Mouse (Mus musculus) T-helper 1 cell (primary cell): ENCODE data around the gene Wnk2.
"Not testable (repeated sequence)": the region's sequence is repeated elsewhere in the genome, so short reads cannot be mapped to it uniquely, and the experiment has no call there.

Experiments
- in situ Hi-C: fragments of 300-600 bp; cut with MboI, MseI; formaldehyde crosslinking; loops from one replicate; pipeline ENCODE4 v1.15.1; 2025; ENCODE audit warnings: high pct_unique_total_duplicates

Gene Wnk2

DNA sequence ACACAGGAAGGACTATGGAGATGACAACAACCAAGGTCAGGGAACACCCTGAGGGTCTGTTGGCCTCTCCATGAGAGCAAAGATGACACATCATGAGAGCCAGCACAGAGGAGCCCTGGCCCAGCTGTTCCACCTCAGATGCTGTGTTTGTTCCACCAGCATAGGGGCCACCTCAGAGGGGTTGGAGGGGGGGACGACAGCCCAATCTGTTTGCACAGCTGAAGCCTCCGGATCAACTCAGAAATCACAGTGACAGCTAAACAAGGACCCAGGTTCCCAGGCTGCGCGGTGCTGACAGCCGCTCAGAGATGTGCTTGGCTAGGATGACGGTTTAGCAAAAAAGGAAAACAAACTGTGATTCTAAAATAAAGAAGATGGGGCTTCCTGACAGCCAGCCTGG is 53.1 kb downstream of the Wnk2 start:
- in situ Hi-C loops = no loop called here

DNA sequence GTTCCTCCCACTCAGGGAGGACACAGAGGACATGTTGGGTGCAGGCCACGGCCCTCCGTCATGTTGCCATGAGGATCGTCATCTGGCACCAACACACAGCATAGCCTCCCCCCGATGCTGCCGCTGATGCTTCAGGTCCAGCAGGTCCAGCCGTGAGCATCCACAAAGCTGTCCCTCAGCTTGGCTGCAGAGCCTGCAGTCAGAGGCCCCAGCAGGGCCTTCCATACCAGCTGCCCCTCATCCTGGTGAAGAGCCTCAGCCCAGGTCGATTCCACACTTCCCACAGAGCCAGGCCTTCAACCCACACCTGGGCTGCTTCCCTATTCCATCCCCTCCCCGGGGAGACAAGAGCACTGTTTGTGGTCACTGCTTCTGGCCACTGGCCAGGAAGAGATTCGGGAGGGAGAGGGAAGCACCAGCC is 54.3 kb downstream of the Wnk2 start:
- in situ Hi-C loops = no loop called here

DNA sequence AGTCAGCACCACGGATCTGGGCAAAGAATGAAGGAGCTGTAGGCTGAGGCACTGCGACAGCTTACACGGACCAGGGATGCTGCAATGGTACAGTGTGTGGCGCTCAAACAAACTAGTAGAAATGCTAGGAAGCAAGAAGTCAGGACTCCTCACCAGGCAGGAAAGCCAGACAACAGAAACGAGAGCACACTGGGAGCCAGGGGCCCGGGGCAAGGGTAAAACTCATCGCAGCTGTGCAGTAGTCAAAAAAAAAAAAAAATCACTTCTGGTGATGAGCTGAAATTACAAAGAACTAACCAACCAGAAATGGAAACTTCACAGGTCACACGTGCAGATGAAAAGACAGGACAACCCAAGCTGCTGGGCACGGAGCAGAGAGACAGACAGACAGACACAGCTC is 55.2 kb downstream of the Wnk2 start:
- in situ Hi-C loops = no loop called here

DNA sequence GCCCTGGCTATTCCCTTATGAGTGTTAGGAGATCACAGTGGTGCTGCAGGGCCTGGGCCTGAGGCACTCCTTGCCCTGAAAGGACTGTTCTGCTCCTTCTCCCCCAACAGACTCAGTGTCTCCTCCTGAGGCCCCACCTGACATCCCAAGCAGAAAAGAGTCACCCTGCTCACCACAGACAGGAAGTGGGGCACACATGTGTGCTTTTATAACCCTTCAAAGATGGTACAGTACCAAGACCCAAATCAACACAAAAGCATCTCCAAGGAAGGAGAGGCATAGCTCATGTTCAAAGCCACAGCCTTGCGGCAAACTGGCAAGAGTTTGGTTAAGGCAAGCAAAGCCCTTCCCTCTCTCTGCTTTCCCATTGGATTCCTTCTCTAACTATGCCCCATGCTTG is 57.6 kb downstream of the Wnk2 start:
- in situ Hi-C loops = no loop called here

DNA sequence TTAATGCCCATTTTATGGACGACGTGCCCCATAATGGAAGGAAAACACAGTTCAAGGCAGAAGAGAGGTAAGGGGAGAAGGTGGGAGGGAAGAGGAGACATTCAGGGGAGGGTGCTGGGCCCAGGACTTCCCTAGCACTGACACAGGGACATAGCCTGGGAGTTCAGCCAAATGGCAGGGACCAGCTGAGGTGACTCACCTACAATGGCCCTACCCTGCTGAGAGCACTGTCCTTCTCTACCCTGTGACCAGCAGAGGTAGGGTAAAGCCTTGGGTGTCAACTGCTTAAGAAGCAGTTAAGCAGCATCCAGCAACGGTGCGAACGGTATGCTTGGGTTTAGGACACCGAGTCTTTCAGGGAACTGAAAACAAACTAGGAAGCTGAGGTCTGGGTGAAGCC is 58.9 kb downstream of the Wnk2 start:
- in situ Hi-C loops = no loop called here

DNA sequence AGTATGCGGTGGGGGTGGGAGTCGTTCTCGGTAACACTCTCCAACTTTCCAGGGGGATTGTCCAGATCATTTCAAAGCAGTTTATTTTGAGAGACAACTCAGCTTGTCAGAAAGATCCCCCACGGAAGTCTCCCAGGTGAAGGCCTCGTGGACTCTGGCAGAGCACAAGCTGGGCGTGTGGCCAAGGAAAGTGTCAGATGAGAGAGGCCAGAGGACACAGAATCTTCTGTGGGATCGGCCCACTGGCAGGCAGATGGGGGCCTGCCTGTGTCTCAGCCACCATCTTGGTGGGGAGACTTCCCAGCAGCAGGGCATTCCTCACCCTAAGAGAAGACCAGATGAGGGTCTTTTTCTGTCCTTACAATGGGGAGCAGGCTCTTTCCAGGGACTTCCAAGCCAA is 60.4 kb downstream of the Wnk2 start:
- in situ Hi-C loops = no loop called here

DNA sequence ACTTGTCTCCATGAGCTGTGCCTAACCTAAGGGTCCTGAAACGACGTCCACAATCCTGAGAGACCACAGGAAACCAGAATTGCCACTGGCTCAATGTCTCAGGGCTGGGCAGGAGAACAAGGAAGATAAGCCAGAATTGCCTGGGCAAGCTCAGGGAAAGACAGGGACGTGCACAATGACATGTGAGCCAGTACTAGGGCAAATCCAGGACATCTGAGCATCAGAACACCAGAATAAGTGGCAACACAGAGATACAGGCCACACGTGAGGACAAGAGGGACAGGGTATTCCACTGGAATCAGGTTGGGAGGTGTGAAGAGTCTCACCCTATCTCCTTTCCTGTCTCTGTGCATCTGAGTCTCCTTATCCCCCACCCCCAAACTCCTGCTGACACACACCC is 61.4 kb downstream of the Wnk2 start:
- in situ Hi-C loops = no loop called here

DNA sequence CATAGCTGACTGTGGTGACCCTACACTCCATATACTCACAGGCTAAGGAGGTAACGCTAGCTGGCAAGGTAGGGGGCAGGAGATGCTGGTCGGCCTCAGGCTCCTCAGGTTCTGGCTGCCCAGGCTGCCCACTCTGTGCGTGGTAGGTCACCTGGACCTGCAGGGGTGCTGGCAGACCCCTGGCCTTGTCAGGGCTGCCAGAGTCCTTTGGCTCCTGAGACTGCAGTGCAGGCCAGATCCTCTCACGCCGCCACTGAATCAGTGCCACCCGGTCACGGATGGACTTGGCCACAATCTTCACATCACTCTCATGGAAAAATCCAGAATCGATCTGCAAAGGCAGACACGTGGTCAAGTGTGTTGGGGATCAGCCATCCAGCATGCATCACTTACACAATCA is 62.6 kb downstream of the Wnk2 start:
- in situ Hi-C loops = no loop called here

DNA sequence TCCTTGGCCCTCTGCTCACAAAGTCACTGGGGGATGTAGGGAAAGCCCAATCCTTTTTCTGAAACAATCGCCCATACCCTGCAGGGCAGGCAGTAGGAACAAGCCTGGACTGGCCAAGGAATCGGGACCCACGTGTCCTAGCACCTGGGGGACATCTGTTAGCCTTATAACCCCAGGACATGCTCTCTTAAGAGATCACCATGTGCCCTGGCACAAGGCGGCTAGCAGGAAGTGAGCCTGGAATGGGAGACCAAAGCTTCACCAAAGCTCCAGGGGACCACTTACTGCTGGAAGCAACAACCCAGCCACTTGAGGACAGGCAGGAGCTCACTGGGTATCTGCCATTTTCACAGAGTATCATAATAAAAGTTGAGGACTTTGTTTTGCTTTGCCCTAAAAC is 63.0 kb downstream of the Wnk2 start:
- in situ Hi-C loops = no loop called here

DNA sequence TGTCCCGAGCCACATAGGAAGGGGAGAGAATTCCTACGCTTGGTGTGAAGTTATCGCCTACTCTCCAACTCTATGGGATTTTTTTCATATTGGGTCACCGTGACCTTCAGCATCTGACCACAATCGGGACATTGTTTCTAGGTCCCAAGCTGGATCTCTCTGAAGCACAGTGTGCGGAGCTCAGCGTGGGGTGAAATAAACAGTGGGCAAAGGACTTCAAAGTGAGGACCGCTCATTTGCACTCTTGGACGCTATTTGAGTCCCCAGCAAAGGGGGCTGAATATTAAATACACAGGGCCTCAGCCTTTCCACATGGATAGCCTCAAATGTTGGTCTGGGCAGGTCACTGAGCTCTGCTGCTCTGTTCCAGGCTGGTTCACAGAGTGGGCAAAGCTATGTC is 63.9 kb downstream of the Wnk2 start:
- in situ Hi-C loops = no loop called here

DNA sequence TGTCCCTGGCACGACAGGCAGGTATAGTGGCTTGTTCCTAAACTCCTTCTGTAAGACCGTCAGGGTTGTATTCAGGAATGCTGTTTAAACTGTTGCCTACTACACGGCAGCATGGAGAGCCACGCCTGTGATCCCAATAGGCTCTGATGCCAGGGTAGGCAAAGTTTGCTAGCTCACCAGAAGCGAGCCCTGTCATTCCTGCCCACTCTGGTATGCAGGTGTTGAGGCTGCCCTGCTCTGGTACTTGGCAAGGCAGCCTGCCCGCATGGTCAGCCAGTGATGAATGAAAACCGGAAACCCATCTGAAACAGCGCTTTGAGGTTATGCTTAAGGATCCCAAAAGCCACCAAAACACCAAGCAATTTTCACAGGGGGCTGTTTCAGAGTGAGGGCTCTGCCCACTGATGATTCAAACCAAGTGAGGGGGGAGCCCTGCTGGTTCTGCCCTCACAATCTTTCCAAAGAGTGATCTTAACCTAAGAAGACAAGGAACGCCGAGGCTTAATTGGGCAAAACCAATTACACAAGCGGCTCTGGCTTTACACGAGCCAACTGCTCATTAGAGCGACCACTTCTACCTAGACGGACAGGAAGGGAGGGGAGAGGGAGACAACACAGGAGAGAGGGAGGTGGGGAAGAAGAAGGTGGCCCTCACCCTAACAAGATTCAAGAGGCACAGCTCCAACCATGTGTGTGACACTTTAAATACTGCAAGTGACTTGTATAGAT is 65.5 kb downstream of the Wnk2 start:
- in situ Hi-C loops = no loop called here

DNA sequence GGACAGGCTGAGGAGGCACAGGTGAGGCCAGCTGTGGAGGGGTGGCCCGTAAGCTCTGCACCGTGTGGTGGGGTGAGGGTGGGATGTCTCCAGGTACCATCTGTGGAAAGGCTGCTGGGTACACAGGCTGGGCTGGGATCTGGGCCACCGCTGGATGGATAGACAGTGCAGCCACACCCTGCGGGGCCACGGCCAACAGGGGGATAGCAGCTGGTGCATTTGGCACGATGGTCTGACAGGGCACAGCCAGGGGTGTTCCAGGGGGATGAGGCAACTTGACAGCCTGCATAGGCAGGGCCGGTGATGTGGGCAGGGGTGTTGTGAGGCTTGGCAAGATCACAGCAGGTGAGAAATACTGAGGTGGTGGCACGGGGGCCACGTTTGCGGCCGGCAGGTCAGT is 71.6 kb downstream of the Wnk2 start:
- in situ Hi-C loops = no loop called here

DNA sequence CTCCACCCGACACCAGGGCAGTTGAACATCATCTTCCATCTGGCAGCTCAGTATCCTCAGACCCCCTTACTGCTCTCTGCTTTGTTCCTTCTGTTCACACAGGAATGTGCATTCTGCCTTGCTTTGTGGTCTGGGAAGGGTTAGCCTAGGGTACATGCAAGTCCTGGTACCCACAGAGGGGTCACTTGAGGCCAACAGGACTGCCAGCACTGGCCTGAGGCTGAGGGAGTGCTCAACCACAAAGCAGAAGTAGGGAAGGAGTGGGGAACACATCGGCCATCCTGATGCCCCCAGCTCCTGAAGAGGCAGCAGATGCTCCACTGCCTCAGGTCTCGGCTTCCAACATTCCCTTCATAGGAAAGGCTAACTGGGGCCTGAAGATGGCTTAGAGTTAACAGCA is 72.4 kb downstream of the Wnk2 start:
- in situ Hi-C loops = no loop called here

DNA sequence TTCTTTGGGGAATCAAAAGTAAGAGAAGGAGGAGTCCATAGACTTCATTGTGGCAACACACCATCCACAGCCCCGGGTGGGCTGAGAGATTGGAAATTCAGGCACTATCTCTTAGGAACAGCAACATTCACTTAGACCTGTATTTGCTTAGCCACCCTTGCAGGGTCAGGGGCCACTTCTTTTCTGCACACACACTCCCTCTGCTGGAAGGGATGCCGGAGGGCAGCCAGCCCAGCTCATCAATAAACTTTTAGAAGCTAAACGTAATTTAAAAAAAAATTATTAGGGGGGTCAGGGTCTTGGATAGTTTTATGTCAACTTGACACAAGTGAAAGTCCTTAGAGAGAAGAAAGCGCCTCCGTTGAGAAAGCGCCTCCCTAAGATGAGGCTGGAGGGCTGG is 74.5 kb downstream of the Wnk2 start:
- in situ Hi-C loops = no loop called here

DNA sequence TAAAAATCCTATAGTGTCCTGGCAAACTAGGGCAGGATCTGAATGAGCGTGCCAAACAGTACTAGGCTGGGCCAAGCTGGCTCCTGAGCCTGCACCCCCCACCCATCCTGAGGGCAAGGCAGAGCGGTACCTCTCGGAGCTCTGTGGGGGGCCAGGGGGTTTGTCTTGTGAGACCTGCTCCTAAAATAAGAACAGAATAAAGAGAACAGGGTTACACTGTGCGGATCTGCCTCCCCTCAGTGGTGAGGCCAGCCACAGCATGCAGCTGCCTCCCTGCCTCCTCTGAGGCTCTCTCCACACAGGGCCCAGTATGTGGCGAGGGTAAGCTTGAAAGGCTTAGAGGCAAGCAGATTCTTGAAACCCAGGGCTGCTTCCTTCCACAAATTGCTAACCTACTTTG is 76.0 kb downstream of the Wnk2 start:
- in situ Hi-C loops = no loop called here

DNA sequence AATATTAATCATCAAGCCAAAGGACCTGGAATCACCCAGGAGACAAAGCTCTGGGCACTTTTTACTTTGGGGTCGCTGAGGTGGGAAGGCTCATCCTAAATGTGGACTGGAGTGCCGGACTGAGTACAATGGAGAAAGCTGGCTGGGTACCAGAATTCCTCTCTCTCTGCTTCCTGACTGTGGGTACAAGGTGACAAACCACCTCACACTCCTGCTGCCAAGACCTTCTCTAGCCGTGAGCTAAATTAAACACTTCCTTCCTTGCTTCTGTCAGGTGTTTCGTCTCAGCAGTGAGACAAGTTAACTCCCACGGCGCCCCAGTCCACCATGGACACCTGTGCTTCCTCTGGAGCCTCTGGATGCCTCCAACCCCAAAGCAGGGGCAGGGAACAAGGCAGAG is 77.8 kb downstream of the Wnk2 start:
- in situ Hi-C loops = no loop called here

DNA sequence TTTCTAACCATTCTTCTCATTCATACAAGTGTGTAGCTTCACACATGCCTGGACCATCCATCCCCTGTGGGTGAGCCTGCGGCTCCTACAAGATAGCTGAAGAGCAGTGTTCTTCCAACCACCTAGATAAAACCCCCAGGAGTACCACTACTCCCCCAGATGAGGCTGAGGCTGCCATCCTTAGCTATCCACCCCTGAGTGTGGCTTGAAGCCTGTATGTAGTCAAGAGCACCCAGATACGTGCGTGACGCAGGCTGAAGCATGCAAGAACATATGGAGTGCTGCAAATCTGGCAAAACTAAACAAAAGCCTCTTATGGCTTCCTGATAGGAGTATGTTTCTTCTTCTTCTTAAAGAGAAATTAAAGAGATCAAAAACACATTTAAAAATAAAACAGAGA is 78.4 kb downstream of the Wnk2 start:
- in situ Hi-C loops = no loop called here

DNA sequence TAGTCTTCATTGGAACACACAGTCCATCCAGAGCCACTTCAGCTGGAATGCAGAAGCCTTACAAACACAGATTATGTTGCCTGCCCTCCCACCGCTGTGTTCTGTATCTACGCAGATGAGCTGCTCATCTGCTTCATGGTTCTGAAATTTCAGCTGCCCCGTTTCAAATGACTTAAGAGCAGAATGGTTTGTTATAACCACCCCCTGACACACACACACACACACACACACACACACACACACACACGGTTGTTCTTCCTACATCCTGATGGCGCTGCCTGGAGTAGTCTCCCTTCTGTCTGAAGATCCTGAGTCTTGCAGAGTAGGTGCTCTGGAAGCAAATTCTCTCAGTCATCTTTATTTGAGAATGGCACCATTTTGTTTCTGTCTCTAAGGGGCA is 83.6 kb downstream of the Wnk2 start:
- in situ Hi-C loops = no loop called here

DNA sequence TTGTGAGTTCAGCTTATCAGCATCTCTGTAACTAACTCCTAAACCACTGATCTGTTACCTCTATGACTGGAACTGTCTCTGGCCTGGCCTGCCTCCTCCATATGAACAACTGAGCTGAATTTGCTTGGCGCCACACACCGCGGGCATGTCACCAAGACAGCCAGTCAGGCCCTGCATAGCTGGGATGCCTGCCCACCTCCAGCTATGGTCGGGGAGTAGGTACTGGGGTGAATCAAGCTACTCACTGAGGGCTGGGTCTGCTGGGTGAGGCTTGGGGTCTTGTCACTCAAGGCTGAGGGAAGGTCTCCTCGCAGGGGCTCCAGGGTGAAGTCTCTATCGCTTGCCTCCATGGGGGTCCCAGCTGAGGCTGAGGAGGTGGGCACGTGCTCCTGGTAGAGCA is 87.4 kb downstream of the Wnk2 start:
- in situ Hi-C loops = no loop called here

DNA sequence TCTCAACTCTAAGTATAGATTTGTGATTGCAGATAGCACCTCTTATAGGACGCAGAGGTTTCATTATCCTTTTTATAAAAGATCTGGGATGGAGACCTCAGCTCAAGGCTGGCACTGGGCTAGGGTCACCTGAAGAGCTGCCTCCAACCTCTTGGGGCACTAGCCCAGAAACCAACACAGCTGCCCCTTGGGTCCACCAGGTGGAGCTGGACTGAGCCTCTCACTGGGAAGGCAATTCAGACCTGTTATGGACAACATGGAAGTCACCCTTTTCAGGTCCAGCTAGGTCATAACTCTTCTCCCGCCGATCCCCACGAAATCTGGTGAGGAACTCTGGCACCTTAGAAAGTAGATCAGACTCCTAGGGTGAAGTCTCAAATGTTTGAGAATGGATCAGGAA is 89.3 kb downstream of the Wnk2 start:
- in situ Hi-C loops = no loop called here

DNA sequence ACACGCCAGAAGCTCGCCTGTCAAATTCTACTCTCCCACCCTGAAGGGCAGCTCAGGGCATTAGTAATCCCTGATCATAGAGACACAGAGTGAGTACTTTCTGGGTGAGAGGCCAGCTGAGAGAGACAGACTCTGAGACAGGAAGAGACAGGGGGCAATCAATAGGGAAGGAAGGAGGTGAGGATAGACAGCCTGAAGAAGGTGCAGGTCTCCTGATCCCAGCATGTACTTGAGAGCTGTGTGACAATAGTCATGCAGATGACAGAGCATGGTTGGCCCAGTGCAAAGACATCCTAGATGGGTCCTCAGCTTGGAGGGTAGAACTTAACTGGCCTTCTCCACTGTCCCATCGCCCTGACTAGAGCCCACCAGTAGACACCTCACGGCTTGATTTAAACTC is 91.5 kb downstream of the Wnk2 start:
- in situ Hi-C loops = no loop called here

DNA sequence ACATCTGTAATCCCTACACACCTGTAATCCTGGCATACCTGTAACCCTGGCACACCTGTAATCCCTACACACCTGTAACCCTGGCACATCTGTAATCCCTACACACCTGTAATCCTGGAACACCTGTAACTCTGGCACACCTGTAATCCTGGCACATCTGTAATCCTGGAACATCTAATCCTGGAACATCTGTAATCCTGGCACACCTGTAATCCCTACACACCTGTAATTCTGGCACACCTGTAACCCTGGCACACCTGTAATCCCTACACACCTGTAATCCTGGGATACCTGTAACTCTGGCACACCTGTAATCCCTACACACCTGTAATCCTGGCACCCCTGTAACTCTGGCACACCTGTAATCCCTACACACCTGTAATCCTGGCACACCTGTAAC is 93.1 kb downstream of the Wnk2 start:
- in situ Hi-C loops = not testable (repeated sequence)

DNA sequence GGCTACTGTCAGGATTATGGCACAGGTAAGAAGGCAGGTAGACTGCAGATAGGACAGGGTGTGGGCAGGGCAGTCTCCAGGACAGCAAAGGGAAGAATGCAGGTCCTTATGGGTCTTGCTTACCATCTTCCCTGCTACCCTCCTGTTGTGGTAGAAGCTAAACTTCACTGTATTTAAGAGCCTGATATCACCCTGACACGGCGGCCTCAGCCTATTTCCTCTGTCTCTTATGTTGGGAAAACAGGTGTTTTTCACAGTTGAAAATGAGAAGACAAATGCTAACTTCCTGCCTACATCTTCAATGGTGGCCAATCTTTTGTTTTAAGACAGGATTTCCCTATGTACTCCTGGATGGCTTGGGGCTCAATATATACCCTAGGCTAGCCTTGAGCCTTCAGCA is 94.5 kb downstream of the Wnk2 start:
- in situ Hi-C loops = no loop called here

DNA sequence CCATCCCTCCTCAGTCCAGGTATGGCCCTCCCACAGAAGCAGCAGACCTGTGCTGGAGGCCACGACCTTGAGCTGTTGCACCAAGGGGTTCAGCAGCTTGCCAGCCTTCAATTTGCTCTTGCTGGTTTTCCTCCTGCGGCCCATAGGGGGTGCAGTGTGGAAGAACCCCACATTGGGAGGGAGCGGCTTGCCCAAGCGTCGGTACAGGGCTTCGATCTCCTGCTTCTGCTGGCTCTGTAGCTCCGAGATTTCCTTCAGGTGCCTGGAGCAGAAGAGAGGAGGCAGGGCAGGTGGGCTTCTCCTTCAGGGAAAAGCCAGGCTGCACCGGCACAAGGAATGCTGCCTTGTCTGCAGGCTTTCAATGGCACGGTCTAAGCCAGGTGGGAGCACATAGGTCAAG is 95.3 kb downstream of the Wnk2 start:
- in situ Hi-C loops = no loop called here
